8 mouse cellular contexts compared by ENCODE assay signal in the genomic region with DNA sequence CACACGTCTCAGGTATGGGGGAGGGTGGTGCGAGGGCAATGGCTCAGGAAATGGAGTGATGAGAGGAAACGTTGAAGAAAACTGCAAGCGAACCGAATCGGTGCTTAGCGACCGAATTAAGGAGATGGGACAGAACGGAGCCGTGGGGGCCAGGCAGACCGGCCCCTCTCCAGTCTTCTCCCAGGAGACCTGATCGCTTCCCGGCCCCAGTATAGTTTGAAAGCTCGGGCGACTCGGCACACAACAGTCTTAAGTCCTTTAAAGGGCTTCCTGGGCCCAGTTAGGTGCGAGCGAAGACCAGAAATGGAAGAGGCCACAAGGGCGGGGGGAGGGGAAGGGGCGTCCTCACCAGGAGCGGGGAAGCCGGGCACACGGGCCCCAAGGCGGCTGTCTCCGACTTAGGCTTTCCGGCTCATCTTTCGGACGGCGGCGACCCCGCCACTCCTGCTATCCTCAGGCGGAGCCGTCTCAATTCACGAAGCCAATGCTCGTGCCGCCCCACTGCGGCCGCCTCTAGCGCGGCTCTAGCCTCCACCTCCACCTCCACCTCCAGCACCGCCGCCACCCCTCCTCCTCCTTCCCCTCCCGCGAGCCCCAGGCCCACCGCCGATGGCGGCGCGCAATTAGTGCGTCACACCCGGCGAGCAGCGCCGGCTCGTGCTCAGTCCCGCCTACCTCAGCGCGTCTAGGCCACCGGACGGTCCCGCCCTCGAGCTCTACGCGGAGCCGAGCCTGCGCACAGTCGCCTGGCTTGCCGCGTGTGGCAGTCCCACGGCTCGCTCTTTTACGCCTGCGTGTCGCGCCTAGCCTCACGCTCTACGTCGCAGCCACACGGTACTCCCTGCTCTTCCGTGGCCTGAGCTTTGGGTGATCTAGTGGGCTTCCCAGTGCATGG. TPM values are rescaled to one million over a fixed set of nuclear protein-coding genes. Genes with fewer than 3 reads are reported as not detected.
DNase-seq lines count a peak whose midpoint lies in the region; ATAC-seq lines count a peak whose summit lies in the region.

Senp3 (minus strand) TSS at position 771 of the 895 bp plus-strand sequence.

- H3K4me3 ChIP-seq in hindbrain, embryonic 11.5 days (ENCODE audit: low read depth, low read length), result peak within 1 kb of the TSS; percentile 73

- peak; percentile 98 for DNase-seq in MN1 (ENCODE audit: low spot score)
- DNase-seq in cerebellum, adult 9-10 months, result peak; percentile 94
- peak; percentile 94 to 97 for DNase-seq in frontal cortex, adult 2 months (ENCODE audit: extremely low spot score in 1 of 2, low spot score in 1 of 2)
- DNase-seq in hindbrain, embryonic 11.5 days (ENCODE audit: low spot score), result peak; percentile 97
- peak; percentile 96 to 97 for DNase-seq in layer of hippocampus, postnatal 10 days (ENCODE audit: low spot score in 2 of 2)
- peak; percentile 98 for DNase-seq in lung, postnatal 10 days
- DNase-seq in ovary, postnatal 36 days (ENCODE audit: low spot score), result peak; percentile 96
- DNase-seq in thymus, postnatal 25 days, result peak; percentile 97

- H3K36me3 ChIP-seq in hindbrain, embryonic 11.5 days (ENCODE audit: control insufficient read depth, insufficient read depth, low read length), result peaks cover 2% of the 10 kb centered on the region; the same call in 1 of the 2 replicates

- H3K4me1 ChIP-seq in hindbrain, embryonic 11.5 days (replicated peaks; ENCODE audit: control insufficient read depth, insufficient read depth, low read length), result peaks cover 5% of the 10 kb centered on the region; the same call in 1 of the 2 replicates

- peak within 1 kb of the TSS; percentile 90 for H3K4me2 ChIP-seq in hindbrain, embryonic 11.5 days (replicated peaks; ENCODE audit: low read depth, low read length)

- peak within 1 kb of the TSS; percentile 82 for H3K9ac ChIP-seq in hindbrain, embryonic 11.5 days (ENCODE audit: low read depth, low read length)

- no peaks in the 10 kb centered on the region for H3K9me3 ChIP-seq in hindbrain, embryonic 11.5 days (ENCODE audit: control insufficient read depth, low read length)

- WGBS in hindbrain, embryonic 11.5 days, result under 1% methylated on average over 70 of the region's 80 CpGs

- peak within 1 kb of the TSS; percentile 83 for H3K27ac ChIP-seq in hindbrain, embryonic 11.5 days (ENCODE audit: low read depth, low read length)

- ATAC-seq in hindbrain, embryonic 11.5 days (ENCODE audit: low FRiP score), result peak; percentile 95

- no peaks in the 10 kb centered on the region for H3K27me3 ChIP-seq in hindbrain, embryonic 11.5 days (ENCODE audit: control insufficient read depth, insufficient read depth, low read length)

RNA-seq across cellular contexts. Expression of gene Senp3, which starts in this region (rescaled TPM):
- polyA plus RNA-seq in frontal cortex, adult 2 months (2012; rRNA removed), result 138 and 154 TPM in 2 replicates
- 85.8 and 101 TPM in 2 replicates for polyA plus RNA-seq in hindbrain, embryonic 11.5 days (2014; fragmentation: Nextera tagmentation; extraction: Ambion mirVana)
- 10 to 100 TPM; 88.0 to 98.7 TPM for total RNA-seq in layer of hippocampus, postnatal 10 days (2021)

Comparison
In these comparisons a context has a peak if more than half of its experiments do, and no peak if none do; other contexts are left out.
1. Peak in every context shown above with its lines: DNase-seq, ATAC-seq, H3K4me3 ChIP-seq and H3K27ac ChIP-seq.